In the genomic region with DNA sequence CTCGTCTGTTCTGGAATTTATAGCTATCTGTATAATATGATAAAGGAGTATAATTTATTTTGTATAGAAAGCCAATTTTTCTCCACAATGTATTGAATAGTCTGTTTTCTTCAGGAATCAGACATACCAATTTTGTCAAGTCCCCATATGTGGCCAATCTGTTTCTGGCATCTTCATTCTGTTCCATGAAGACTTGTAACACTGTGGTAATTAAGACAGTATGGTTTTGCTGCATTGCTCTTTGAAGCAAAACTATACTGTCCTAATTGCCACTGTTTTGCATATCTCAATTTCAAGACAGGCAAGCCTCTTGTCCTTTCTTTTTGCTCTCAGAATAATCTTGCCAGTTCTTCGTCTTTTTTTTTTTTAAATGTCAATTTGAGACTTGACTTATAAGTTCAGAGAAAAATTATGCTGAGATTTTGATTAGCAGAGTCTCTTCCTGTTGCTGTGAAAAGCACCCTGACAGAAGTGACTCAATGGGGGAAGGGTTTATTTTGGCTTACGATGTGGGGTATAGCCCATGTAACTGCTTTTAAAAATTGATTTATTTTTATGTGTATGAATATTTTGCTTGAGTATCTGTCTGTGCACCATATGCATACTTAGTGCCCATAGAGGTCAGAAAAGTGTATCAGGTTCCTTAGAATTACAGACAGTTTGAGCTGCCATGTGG, we compare ENCODE assay signal across 10 mouse cellular contexts.
"Had no signal": no experiment of that assay in that cellular context is flagged by ENCODE, and none has a peak within 500 bp of the region (broad histone marks: within the 10 kb centered on the region; RNA-seq: fewer than 3 reads in every experiment).

No protein-coding gene starts in this region.

- H3K27me3 ChIP-seq: limb, embryonic 13.5 days; midbrain, embryonic 12.5 days had no signal

- DNase-seq: kidney, adult 11 months; kidney, adult 9 months; kidney, postnatal 36 days; lung, adult 18-20 months; right cerebral cortex, postnatal 25 days; thymus, postnatal 36 days had no signal

- H3K4me1 ChIP-seq: limb, embryonic 13.5 days; midbrain, embryonic 12.5 days had no signal

- H3K4me3 ChIP-seq: limb, embryonic 13.5 days; midbrain, embryonic 12.5 days had no signal

- H3K27ac ChIP-seq: kidney, postnatal 0 days; limb, embryonic 13.5 days; liver, embryonic 14.5 days; midbrain, embryonic 12.5 days had no signal

- H3K9ac ChIP-seq: limb, embryonic 13.5 days; liver, embryonic 14.5 days; midbrain, embryonic 12.5 days had no signal

- H3K36me3 ChIP-seq: limb, embryonic 13.5 days; midbrain, embryonic 12.5 days had no signal

- H3K4me2 ChIP-seq: limb, embryonic 13.5 days; midbrain, embryonic 12.5 days had no signal

- H3K9me3 ChIP-seq: limb, embryonic 13.5 days; midbrain, embryonic 12.5 days had no signal
